ENCODE assay signal across 9 mouse cellular contexts in the genomic region with DNA sequence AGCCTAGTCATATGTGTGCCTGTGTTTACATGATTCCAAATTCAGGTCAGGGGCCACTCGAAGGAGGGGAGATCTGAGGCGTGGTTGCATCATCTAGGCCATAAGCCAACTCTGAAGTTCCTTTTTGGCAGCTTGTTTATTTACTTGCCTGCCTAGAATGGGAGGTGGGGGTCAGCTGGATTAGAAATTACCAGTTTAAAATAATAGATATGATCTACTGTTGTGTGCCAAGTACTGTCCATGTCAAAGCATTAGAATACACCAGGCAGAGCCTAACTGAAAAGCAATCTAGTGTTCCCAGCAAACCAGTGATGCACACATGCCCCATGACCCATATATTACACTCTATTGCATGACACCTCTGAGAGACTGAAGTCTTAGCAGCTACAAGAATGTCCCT. TPM values are rescaled to one million over a fixed set of nuclear protein-coding genes. Genes with fewer than 3 reads are reported as not detected.
DNase-seq lines count a peak whose midpoint lies in the region; ATAC-seq and TF ChIP-seq lines count a peak whose summit lies in the region.
"Had no signal": no experiment of that assay in that cellular context is flagged by ENCODE, and none has a peak within 500 bp of the region (broad histone marks: within the 10 kb centered on the region; RNA-seq: fewer than 3 reads in every experiment).

No protein-coding gene starts in this region.

- H3K36me3 ChIP-seq in heart, embryonic 15.5 days: peaks cover 31% of the 10 kb centered on the region
- H3K36me3 ChIP-seq in lung, embryonic 15.5 days: peaks cover 8% of the 10 kb centered on the region; the same call in 1 of the 2 replicates

- intact Hi-C loops in gastrocnemius, adult 2 months (cut with DNase I): loop anchor here (5.0 kb wide), 2 partner anchors 78 to 228 kb away; partner anchors contain the start of gene Ssh2

- no peak; the same call in 1 of the 2 replicates for ATAC-seq in heart, embryonic 15.5 days (replicated peaks; ENCODE audit: insufficient number of reproducible peaks, insufficient read depth, low FRiP score, low read depth)
- ATAC-seq in lung, embryonic 15.5 days (ENCODE audit: borderline replicate concordance, extremely low read depth, low FRiP score, low TSS enrichment): peak; percentile 89
- no peak for ATAC-seq in monocyte, adult 5-6 weeks (replicated peaks; ENCODE audit: insufficient number of reproducible peaks, low FRiP score, low TSS enrichment, poor library complexity, severe bottlenecking)
- ATAC-seq: inflammation-experienced regulatory T-cells, adult 6 months had no signal

- H3K27ac ChIP-seq in gastrocnemius, adult 2 months: peak overlapping the region; percentile 88
- H3K27ac ChIP-seq in heart, embryonic 15.5 days: peak overlapping the region; percentile 18; the same call in 1 of the 2 replicates
- 0 out of 2 replicates have a peak overlapping the region, but pooled peaks have one; percentile 13 for H3K27ac ChIP-seq in lung, embryonic 15.5 days

- no peaks in the 10 kb centered on the region for H3K9me3 ChIP-seq in heart, embryonic 15.5 days (replicated peaks)
- H3K9me3 ChIP-seq in lung, embryonic 15.5 days: no peaks in the 10 kb centered on the region

- WGBS in heart, embryonic 15.5 days: 45% methylated on average over 2 of the region's 2 CpGs
- 27% methylated on average over 2 of the region's 2 CpGs for WGBS in lung, embryonic 15.5 days

- H3K9ac ChIP-seq in heart, embryonic 15.5 days: no peak overlapping the region
- no peak overlapping the region for H3K9ac ChIP-seq in lung, embryonic 15.5 days

- peak; percentile 60 for DNase-seq in gastrocnemius, adult 2 months
- no peak for DNase-seq in gastrocnemius, adult 8-10 months (ENCODE audit: low spot score in 2 of 2)
- peak; percentile 57 for DNase-seq in 416B (ENCODE audit: low read depth)
- DNase-seq in frontal cortex, postnatal 36 days (ENCODE audit: low spot score in 2 of 2): no peak
- no peak for DNase-seq in right cerebral cortex, postnatal 25 days

- no peak overlapping the region; the same call in 1 of the 2 replicates for H3K4me3 ChIP-seq in gastrocnemius, adult 2 months
- H3K4me3 ChIP-seq in heart, embryonic 15.5 days: no peak overlapping the region
- H3K4me3 ChIP-seq in lung, embryonic 15.5 days: no peak overlapping the region

- peaks cover 51% of the 10 kb centered on the region for H3K4me1 ChIP-seq in heart, embryonic 15.5 days (replicated peaks)
- peaks cover 31% of the 10 kb centered on the region for H3K4me1 ChIP-seq in lung, embryonic 15.5 days

- H3K27me3 ChIP-seq in heart, embryonic 15.5 days: no peaks in the 10 kb centered on the region
- H3K27me3 ChIP-seq in lung, embryonic 15.5 days: no peaks in the 10 kb centered on the region

- H3K4me2 ChIP-seq in heart, embryonic 15.5 days: no peak overlapping the region
- no peak overlapping the region for H3K4me2 ChIP-seq in lung, embryonic 15.5 days

- no peak for TF ChIP-seq CTCF in gastrocnemius, adult 2 months (IDR thresholded peaks at IDR 0.05)

RNA-seq across cellular contexts. Expression of gene Coro6, which starts 17.3 kb away (rescaled TPM):
- total RNA-seq in gastrocnemius, adult 2 months (2021): 100 to 1,000 TPM; 165 to 257 TPM
- 100 to 1,000 TPM; 159 to 184 (median 168) TPM for total RNA-seq in gastrocnemius, adult 8-10 months (2022)
- 42.4 and 43.7 TPM in 2 replicates for polyA plus RNA-seq in heart, embryonic 15.5 days (2015; fragmentation: Nextera tagmentation; extraction: Ambion mirVana)
- polyA plus RNA-seq in lung, embryonic 15.5 days (2015; fragmentation: Nextera tagmentation; extraction: Ambion mirVana): 0.78 and 0.97 TPM in 2 replicates
- 0.19 to 1.1 TPM in 2 of 3 replicates, not detected in the other for total RNA-seq in monocyte, adult 5-6 weeks (2017)
- polyA plus RNA-seq: inflammation-experienced regulatory T-cells, adult 6 months had no signal

RNA-seq across cellular contexts. Expression of gene Ankrd13b, which starts 44.5 kb away (rescaled TPM):
- 10 to 100 TPM in 1 of 2 experiments, 1 to 10 TPM in 1; 9.5 to 10.8 TPM for total RNA-seq in gastrocnemius, adult 2 months (2021)
- 10 to 100 TPM in 3 of 4 experiments, 1 to 10 TPM in 1; 9.1 to 13.7 (median 11.7) TPM for total RNA-seq in gastrocnemius, adult 8-10 months (2022)
- 3.2 and 4.9 TPM in 2 replicates for polyA plus RNA-seq in heart, embryonic 15.5 days (2015; fragmentation: Nextera tagmentation; extraction: Ambion mirVana)
- 6.5 and 7.1 TPM in 2 replicates for polyA plus RNA-seq in lung, embryonic 15.5 days (2015; fragmentation: Nextera tagmentation; extraction: Ambion mirVana)
- total RNA-seq in monocyte, adult 5-6 weeks (2017): 0.58 TPM in 1 of 3 replicates, not detected in the others

RNA-seq across cellular contexts. Expression of gene Git1, which starts 48.4 kb away (rescaled TPM):
- 10 to 100 TPM; 25.9 to 33.3 TPM for total RNA-seq in gastrocnemius, adult 2 months (2021)
- 10 to 100 TPM; 25.7 to 34.1 (median 29.7) TPM for total RNA-seq in gastrocnemius, adult 8-10 months (2022)
- 6.8 and 10.0 TPM in 2 replicates for polyA plus RNA-seq in heart, embryonic 15.5 days (2015; fragmentation: Nextera tagmentation; extraction: Ambion mirVana)
- polyA plus RNA-seq in lung, embryonic 15.5 days (2015; fragmentation: Nextera tagmentation; extraction: Ambion mirVana): 9.5 and 9.8 TPM in 2 replicates
- 10.6 to 14.7 TPM (median 13.6 TPM) in 3 replicates for total RNA-seq in monocyte, adult 5-6 weeks (2017)

Comparison
In these comparisons a context has a peak if more than half of its experiments do, and no peak if none do; other contexts are left out.
1. DNase-seq: peak in gastrocnemius, adult 2 months (single experiment) and 416B (single experiment); none in gastrocnemius, adult 8-10 months (0 of 2), frontal cortex, postnatal 36 days (0 of 2) and right cerebral cortex, postnatal 25 days (single experiment).
2. H3K27ac ChIP-seq: peak in every context shown above with its lines; median percentile 88 in gastrocnemius, adult 2 months; 18 in heart, embryonic 15.5 days; 13 in lung, embryonic 15.5 days.
3. RNA of gene Coro6, which starts 17.3 kb away (total RNA-seq): 165 to 257 TPM in gastrocnemius, adult 2 months and 159 to 184 TPM in gastrocnemius, adult 8-10 months; 0.19 to 1.1 TPM in monocyte, adult 5-6 weeks; every median in the first group is over 10 times any median in the second.